Mouse (Mus musculus) lung, postnatal 36 days (tissue): ENCODE measurements around the gene Ppp1r37.
A peak's percentile ranks its signal among the peaks of the same experiment; 100 is the strongest.

ENCODE experiments used
- DNase-seq: peaks from one replicate; pipeline ENCODE4 v3.0.0; 2022; ENCODE audit warnings: mixed read lengths

Ppp1r37 gene

DNA sequence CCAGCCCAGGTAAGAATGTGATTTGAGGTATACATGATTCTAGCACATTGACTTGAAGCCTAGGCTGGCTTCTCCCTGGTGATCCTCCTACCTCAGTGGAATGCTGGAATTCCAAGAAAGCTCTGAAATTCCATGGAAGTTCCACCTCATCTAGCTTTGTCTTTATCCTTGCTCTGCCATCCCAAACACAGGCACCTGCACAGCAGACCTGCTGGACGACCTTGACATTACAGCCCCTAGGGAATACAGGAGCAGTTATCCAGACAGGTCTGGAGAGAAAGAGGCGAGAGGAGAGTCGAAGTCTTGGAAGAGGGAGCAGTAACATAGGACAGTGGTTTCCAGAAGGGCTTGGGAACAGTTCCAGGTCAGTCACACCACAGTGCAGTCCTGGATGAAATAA lies 6.8 kb upstream of the Ppp1r37 start:
- no peak for DNase-seq

DNA sequence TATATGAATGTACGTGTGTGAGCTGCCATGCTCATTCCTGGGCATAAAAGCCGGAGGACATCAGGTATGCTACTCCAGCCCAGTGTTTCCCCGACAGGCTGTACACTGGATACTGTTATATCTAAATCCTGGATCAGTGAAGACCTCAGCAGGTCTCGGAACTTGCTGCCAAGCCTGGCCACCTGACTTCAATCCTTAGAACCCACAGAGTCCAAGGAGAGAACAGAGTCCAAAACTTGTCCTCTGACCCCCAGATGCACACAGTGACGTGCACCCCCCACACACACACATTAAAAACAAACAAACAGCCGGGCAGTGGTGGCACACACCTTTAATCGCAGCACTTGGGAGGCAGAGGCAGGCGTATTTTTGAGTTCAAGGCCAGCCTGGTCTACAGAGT lies 4.5 kb upstream of the Ppp1r37 start:
- no peak for DNase-seq

DNA sequence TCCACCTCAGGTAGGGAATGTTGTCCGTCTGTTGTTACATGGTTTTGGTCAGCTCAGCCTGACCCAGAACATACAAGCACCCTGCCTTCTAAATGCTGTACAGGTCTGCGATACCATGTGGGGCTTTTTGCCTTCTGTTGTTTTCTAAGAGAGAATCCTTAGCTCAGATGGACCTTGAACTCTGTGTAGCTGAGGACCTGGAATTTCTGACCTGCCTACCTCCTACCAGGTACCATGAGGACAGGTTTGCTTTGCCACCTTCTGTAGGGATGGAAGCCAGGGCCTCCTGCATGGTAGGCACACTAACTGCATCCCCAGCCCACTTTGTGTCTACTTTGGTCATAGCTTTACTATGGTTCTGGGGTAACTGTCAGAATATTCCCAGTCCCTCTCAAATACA lies 2.9 kb upstream of the Ppp1r37 start:
- DNase-seq = no peak

DNA sequence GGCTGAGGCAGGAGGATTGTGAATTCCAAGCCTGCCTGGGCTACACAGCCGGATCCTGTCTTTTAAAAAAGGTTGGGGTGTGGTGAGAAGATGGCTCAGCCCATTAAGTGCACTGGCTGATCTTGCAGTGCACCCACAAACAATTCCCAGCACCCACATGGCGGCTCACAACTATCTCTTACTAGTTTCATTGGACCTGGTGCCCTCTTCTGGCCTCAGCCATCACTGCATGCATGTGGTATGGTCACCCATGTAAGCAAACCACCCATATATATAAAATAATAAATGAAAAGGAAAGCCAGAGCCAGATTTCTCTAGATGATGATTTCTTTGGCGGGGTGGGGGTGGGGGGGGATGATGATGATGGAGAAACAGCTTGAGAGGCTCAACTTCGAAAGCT lies 1.6 kb upstream of the Ppp1r37 start:
- no peak for DNase-seq

DNA sequence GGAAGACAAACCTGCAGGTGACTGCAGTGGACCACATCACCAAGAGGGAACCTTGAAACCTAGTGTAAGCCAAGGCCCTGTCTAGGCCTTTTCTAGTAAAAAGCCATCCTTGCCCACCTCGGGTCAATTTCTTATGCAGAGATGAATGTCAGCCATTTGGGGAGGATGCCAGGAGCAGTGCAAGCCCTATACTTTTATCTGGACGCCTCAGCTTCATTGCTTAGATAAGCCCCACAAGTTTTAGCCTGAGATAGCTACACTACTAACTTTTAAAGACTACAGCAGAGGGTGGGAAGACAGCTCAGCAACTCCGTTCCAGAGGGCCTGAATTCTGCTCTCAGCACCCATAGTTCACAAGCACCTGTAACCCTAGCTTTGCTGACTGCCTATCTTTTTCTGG lies 1.0 kb upstream of the Ppp1r37 start:
- no peak for DNase-seq

DNA sequence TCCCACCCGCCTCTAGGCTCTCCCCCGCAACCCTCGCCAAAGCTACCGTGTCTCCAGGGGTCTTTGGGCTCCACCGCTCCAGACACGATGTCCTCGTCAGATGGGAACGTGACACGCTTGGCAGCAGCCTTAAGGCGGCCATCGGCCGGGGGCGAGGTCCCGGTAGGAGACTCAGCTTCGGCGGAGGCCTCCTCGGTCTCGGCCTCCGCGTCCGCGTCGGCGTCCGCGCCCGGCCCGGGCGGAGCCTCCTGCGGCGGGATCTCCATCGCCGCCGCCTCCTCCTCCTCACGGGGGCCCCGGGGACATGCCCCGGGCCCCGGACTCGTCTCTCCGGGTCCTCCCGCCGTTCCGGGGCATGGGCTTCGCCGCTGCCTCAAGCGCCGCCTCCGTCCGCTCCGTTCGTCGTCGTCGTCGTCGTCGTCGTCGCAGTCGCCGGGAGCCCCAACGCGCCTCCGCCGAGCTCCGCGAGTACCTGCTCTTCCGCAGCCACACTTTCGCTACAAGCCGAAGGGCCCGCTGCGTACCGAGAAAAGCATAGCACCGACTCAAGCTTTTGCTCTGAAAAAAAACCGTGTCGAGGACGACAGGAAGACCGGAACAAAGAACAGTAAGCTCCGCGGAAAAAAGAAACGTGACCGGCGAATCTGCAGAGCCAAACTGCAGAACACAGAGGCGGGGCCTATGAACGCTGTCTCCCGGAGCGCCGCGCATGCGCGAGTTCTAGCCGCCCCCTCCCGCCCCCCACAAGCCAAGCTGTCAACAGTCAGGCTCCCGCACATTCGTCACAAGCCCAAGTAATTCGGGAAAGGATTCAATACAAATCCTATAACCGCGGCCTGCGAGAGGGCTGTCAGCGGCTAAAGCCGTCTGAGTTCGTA lies 872 bp downstream of the Ppp1r37 start:
- peak; percentile 91 for DNase-seq

DNA sequence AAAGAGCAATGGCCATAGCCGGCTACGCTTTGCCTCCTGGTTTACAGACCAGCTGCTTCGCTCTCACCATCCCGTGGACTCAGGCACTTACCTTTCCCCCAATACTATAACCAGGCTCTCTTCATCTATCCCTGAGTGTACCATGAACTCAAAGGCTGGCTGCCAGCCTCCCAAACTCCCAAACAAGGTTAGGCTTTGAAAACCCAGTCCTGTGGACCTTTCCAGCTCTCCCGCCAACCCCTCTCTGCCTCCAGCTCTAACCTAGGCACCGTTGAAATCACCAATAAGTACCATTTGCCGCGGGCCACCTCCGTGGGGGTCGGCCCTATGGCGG lies 1.5 kb downstream of the Ppp1r37 start:
- no peak for DNase-seq

DNA sequence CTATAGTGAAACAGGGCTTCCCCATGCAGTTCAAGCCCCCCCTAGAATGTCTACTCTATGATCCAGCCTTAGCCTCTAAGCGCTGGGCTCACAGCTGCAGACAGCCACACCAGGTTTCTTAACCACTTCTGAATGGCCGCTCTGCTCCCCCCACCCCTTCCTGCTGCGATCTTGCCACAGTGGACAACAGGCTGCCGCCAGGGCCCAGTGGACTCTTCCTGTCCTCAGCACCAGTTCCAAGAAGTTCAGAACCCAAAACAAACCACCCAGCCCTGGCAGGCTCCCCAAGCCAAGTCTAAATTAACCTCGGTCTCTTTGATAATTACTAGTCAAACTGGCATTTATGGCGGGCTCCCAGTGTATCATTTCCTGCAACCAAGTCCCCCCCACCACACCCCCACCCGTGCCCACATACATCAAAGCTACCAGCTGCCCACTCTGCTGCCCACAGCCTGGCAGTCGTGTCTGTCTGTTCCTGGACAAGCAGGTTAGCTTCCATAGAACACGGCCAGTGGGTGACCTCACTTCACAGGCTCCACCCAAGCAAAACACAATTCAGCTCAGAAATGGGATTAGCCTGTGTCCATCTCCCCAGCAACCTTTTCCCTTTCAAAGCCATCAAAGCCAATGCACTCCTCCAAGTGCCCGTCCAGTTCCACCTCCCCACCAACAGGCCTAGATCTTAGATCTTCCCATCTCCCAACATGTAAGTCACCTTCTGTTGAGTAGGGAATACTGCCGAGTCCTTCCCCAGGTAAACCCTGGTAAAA lies 2.2 kb downstream of the Ppp1r37 start:
- no peak for DNase-seq

DNA sequence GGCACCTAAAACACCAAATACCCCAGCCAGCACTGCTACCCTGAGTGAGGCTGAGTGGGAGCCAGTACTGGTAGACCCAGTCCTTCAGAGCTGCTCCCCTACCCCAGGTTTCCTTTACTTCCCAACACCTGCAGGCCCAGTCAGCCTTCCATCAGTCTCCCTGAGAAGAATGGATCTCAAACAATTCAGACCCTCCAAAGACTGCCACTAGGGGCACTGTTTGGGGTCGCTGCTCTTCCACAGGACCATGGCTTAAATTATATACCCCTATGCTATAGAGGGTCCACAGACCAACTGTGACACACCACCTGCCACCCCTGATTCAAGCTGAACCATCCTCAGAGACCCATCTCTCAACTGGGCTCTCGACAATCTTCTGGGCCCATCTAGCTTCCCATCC lies 3.9 kb downstream of the Ppp1r37 start:
- no peak for DNase-seq

DNA sequence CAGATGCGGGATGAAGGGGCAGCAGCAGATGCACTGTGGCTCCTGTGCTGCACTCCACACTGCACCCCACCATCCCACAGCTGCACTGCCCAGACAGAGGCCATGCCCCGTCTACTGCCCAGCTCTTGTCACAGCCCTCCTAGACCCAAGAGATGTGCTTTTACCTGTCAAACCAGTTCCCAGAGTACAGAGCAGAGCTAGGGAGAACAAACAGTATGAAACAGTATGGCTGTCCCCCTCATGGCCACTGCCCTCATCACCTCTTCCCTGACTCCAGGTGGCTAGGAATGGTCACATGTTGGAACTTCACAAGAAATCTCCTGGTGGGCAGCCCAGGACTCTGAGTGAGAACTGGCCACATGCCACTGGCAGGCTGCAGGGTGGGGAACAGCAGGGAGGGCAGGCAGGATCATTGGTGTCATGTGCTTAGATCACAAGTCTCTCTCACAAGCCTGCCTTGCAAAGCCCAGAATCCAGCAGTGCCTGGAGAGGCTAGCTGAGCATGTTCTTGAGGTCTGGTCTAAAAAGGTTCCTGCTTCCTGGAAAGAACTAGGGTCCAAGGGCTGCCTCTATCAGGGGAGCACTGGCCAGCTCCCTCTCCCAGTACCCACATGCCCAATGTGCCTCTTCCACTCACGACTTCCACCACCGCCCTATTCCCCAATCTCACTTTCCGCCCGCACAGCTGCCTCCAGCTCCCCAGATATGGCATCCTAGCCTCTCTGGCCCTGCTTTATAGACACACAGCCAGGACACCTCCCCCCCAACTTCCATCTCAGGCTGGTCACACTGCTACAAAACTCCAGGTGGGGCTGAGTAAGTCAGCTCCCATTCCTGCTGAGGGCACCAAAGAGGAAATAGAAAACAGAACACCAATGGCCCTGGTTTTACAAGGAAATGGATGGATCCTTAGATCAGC lies 4.6 kb downstream of the Ppp1r37 start:
- DNase-seq = no peak

DNA sequence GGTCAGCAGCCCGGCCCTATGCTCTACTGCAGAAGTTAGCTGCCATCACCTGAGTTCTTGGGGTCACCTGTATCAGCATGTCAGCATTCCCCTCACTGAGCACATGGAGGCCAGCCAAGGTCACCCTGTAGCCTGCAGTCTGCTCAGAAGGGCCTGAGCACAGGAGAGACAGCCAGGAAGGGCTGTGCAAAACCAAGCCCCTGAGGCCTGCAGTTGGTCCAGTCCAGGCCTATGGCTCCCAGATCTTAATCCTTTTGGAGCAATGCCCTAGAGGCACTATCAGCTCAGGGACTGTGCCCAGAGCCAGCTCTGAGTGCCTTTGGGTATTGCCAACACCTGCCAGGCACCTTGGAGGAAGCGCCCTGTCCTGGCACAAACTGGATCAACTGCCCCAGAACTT lies 5.8 kb downstream of the Ppp1r37 start:
- peak; percentile 42 for DNase-seq

DNA sequence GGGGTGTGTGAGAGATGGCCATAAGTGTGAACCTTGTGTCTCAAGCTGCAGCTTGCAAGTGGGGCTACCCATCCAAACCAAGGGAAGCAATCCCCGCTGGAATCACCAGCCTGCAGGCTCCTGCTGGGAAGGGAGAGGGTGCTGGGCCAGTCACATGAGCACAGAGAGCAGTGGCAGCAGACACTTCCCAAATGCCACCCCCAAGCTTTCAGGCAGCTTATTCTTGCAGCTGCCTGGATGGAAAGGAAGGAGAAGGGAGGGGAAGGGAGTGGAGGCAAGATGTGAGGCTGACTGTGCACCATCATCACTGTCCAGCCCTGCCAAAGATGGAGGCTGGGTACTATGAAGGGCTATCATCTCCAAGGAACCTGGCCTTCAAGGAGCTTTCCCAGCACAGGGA lies 8.7 kb downstream of the Ppp1r37 start:
- DNase-seq = no peak

DNA sequence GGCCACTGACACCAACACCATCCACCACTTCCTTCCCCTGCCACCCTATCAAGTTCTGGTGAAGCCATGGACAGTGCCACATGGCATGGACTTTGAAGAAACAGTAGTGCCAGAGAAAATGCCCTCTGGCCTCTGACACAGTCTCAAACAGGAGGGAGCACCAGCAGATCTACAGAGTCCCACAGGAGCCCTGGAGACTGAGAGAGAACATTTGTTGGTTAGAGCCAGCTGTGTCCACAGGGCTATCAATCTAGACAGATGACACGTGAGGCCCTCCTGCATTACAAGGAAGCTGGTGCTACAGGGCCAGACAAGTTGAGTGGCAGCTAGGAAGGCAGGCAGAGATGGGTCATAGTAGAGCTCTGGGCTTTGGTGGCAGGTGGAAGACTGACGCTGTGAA lies 10.4 kb downstream of the Ppp1r37 start:
- no peak for DNase-seq

DNA sequence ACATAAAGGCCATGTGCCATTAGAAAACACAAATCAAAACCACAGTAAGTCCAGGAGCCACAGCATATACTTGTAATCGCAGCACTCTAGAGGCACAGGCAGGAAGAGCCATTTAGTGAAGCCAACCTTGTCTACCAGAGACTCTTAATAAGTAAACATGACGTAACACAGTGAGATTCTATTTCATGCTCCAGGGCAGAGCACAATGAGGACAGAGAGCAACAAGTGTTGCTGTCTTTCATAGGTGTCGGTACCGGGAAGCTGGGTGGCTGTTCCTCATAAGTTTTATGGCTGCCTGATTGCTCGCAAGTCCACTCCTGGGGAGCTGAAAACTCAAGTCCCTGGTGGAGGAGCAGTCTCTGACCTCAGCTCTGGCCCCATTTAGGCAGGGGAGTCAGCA lies 11.2 kb downstream of the Ppp1r37 start:
- no peak for DNase-seq

DNA sequence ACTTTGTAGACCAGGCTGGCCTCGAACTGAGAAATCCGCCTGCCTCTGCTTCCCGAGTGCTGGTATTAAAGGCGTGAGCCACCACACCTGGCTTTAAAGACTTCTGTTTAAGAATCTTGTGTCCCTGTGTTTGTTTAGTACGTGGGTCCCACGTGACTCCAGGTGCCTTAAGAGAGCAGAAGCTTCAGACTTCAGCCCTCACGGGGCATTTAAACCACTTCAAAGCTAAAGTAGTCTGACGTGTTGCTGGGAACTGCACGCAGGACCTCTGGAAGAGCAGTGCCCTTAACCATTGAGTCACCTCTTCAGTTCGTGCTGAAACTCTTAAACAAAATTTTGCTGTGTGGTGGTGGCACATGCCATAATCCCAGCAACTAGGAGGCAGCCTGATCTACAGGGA lies 13.5 kb downstream of the Ppp1r37 start:
- peak; percentile 78 for DNase-seq

DNA sequence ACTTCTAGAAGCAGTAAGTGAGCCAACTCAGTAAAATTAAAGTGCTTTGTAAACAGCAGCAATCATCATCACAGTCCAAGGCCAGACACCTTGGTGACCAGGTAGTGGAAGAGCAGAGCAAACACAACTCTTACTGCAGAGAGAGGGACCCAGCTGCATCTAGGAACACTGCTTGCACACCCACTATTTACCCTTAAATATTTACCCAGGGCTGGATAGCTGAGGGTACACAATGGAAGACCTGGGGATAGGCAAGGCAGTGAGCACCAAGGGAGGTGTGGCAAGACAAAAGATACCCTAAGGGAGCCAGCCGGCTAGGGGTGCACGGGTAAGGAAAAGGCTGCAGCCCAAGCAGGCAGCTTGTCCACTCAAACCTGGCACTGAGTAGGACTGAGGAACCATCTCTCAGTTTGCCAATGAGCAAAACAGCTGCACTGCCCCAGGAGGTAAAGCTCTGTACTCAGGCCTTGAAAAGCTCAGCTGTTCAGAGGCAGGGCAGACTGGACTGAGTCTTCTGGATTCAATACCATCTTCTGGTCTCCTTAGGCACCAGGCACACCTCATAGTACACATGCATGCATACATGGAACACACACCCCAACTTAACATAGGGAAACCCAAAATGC lies 15.4 kb downstream of the Ppp1r37 start:
- DNase-seq = peak; percentile 39

DNA sequence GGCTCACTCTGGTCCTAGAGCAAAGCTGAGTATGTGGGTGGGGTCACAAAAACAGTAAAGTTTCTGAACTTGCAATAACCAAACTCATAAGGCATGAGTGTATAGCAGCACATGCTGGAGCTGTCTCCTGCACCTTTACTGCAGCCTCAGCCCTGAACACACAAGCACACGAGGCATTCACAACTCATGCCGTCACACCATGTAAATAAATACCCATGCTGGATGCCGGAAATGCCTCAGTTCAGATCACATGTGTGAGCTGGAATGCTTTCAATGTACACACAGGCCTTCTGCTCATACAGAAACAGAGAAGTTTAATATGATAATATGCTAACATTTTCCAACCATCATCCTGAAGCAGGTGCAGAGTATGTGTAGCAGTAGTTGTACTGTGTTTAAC lies 16.9 kb downstream of the Ppp1r37 start:
- peak; percentile 45 for DNase-seq

DNA sequence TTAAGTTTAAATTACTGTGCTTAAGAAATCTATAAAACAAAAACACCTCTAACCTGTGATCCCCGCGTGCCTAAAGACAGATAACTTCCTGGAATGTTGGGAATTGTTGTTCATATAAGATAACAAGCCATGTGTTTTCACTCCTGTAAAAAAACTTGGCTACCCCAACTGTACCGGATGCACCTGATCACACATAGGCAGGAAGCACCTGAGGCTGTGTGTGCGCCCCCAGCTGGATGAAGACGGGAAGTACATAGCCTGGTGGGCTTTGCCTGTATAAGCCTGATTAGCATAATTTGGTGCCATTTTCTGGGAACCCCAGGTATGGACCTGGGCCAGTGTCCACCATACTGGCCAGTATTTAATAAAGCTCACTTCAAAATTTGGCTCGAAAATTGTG lies 19.3 kb downstream of the Ppp1r37 start:
- peak; percentile 43 for DNase-seq

DNA sequence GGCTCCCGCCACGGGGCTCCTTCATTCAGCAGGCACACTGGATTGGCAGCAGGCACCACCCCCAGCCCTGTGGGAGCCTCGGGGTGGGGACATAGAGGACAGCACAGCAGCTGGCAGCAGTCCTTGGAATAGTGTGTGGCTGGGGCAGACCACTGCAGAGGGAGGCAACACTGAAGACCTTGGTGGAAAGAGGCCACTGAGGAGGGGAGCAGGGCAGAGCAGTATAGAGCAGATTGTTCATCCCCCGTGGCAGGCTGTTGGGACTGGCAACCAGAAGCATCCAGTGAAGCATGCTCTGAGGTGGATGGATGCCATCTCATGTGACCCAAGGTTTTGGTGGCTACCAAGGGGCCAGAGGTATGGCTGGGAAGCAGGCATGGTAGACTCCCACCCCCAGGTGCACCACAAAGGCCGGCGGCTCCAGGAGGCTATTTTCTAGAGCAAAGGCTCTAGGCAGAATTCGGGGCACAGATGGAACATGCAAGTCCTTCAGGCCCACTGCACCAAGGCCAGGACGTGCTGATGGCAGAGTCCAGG lies 20.7 kb downstream of the Ppp1r37 start:
- DNase-seq = peak; percentile 42

DNA sequence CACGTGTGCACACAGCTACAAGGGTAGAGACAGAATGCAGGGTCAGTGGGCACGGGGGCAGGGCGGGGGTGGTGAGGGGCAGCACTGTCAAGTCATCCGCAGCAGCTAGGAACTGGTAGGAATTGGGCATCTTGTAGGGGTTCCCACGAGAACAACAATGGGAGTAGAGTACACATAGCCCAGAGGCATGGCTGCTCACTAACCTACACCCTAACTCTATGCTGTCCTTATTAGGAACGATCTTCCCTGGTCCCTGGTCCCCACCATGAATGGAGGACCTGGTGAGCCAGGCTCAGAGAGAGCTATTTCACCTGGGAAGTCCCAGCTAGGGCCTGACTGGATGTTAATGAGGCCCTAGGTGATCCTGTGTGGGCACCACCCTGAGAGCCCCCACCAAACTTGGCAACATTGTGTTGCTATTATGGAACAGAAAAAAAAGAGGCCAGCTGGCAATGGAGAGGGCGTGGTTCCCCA lies 21.2 kb downstream of the Ppp1r37 start:
- DNase-seq = no peak

DNA sequence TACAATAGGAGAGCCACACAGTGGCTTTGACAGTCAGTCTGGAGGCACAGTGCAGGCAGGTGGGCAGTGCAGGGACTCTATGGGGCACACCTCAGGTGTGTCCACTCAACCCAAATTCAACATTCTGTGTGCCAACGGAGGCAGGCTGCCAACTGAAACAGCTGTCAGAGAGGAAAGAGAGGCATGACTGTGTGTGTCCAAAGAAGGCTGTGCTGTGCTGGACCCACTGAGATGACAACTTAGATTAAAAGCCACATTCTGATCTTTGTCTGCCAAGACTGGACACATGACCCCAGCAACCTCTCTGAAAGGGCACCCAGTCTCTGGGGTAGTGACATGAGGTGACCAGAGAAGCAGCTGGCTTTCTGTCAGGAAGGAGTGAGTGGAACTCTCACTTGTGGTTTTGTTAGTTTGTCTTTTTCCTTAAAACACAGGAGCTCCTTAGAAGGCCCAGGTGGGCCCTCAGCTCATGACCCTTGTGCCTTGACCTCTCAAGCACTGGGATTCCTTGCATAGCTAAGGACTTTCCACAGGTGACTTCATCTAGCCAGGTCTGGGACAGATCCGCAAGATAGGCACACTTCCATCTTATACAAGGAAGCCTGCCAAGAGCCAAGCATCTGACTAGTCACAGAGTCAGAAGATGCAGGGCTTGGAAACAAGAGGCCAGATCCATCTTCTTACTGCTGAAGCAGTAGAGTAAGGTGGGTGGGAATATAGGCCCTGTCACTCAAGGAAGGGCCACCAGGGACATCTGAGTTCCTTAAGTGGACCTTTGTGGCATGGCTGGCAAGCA lies 21.9 kb downstream of the Ppp1r37 start:
- DNase-seq = peak; percentile 73

DNA sequence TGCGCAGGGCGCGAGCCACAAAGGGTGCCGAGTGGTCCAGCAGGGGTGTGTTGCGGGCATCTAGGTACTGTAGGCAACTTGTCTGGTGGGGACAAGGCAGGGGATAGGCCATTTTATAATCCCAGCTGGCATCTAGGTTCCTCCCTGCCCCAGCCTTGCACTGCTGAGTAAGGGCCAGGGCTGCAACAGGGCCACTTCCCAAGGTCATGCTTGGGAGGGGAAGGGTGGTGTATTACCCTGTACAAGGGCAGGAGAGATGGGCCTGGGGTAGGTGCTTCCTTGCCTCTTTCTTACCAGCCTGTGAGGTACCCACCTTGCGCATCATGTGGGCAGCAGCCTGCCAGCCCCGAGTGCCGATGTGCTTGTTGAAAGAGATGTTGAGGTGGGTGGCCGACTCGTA lies 28.2 kb downstream of the Ppp1r37 start:
- no peak for DNase-seq
